ENCODE assay signal across 14 mouse cellular contexts in the genomic region with DNA sequence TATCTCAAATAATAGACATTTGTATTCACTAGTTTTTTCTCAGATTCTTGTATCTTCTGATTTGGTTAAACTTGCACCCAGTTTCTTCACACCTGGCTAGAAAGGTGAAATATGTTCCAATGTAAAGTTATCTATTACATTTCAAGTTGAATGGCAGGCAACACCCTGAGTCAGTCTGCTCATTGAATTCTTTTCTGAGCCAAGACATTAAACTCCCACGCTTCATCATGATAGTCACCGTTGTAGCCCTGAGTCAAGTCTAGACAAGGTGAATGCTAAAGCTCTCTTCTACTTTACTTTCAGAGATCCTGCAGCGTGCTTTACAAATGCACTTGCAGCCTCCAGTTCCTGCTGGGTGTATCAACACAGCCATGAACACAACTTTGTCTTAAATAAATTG.
DNase-seq lines count a peak whose midpoint lies in the region.
"Had no signal": no experiment of that assay in that cellular context is flagged by ENCODE, and none has a peak within 500 bp of the region (broad histone marks: within the 10 kb centered on the region; RNA-seq: fewer than 3 reads in every experiment).

No protein-coding gene starts in this region.

- DNase-seq in fat pad, adult 2 months (ENCODE audit: extremely low read depth, low read depth, low spot score) = peak; percentile 84
- DNase-seq in gonadal fat pad, adult 2 months (ENCODE audit: low read depth) = peak; percentile 93
- DNase-seq in right cerebral cortex, adult 2 months (ENCODE audit: low spot score in 2 of 2) = no peak
- DNase-seq in spleen, adult 18-20 months = no peak
- DNase-seq: adrenal gland, adult 2 months; adrenal gland, adult 8-10 months; adrenal gland, postnatal 10 days; adrenal gland, postnatal 14 days; adrenal gland, postnatal 25 days; adrenal gland, postnatal 36 days; B cell, adult 2 months; cerebellum, adult 11 months; cerebellum, adult 11-12 months; cerebellum, adult 18-20 months had no signal

Comparison
In these comparisons a context has a peak if more than half of its experiments do, and no peak if none do; other contexts are left out.
1. DNase-seq: peak in fat pad, adult 2 months (single experiment) and gonadal fat pad, adult 2 months (single experiment); none in right cerebral cortex, adult 2 months (0 of 2) and spleen, adult 18-20 months (0 of 2).